Mouse (Mus musculus) megakaryocyte, adult 5-6 weeks (primary cell): Measurements from ENCODE around the gene Slc16a6. TPM values are rescaled to one million over a fixed set of nuclear protein-coding genes. Genes with fewer than 3 reads are reported as not detected.

Source experiments
- ATAC-seq: 2 replicates; pipeline ENCODE4 v1.8.0; 2016; ENCODE audit warnings: mild to moderate bottlenecking, inconsistent platforms; ENCODE audit not compliant: poor library complexity, severe bottlenecking
- total RNA-seq, 2 experiments: library from RNA; stranded (forward) in 1 of 2; stranded (reverse) in 1 of 2; fragments of 153-499, 151-499 nt in 1 of 2; fragments of 221-1000, 200-1000 nt in 1 of 2; gene quantifications; 2 replicates each; pipeline versions ENCODE4 v1.2.3 to v1.2.4; 2015 to 2017

Gene Slc16a6
- total RNA-seq, 2 experiments from 2014 or later, result 10.5 to 27.4 TPM

DNA sequence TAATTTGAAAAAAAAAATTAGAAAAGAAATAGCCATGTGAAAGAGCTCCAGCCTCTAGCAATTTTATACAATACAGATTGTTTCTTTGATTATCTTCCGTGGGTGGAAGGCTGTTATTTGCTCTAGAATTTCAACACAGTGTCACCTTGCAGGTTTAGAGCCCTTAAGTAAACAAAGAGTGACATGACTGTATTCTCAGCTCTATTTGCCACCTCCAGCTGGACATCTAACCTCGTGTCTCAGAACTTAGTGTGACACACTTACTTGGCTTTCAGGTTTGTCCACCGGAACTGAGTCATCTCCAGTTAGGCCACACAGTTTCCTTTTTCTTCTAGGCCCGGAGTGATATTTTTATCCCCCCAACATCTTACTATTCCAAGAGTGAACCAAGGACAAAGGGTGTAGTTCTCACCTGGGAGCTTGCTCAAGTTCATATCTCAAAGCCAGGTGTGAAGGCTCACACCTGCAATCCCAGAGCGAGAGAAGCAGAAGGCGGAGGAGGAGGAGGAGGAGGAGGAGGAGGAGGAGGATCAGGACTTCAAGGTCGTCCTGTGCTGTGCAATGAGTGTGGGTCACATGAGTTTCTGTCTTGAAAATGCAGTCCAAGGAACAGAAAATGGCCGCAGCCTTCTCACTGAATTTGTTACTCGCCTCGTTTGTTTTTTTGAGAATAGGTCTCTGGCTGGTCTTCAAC, 14.7 kb upstream of the Slc16a6 start:
- peak; percentile 66 for ATAC-seq

DNA sequence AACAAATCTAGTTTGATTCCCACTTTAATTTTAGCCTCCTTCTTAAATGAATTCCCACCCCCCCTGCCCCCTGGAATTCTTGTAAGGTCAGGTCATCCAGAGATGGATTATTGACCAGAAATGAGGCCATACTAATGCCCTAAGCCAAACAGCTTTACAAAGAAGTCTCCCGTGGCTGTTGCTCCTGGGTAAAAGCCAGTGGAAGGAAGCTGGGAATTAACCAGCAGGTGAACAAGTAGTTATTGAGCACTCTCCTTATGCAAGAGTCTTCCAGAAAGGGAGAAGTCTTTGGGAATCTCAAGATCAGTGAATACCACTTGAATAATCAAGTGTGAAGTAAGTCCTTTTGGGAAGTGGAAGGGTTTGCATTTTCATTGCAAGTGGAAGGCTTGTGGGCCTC, 13.7 kb upstream of the Slc16a6 start:
- ATAC-seq, result no peak

DNA sequence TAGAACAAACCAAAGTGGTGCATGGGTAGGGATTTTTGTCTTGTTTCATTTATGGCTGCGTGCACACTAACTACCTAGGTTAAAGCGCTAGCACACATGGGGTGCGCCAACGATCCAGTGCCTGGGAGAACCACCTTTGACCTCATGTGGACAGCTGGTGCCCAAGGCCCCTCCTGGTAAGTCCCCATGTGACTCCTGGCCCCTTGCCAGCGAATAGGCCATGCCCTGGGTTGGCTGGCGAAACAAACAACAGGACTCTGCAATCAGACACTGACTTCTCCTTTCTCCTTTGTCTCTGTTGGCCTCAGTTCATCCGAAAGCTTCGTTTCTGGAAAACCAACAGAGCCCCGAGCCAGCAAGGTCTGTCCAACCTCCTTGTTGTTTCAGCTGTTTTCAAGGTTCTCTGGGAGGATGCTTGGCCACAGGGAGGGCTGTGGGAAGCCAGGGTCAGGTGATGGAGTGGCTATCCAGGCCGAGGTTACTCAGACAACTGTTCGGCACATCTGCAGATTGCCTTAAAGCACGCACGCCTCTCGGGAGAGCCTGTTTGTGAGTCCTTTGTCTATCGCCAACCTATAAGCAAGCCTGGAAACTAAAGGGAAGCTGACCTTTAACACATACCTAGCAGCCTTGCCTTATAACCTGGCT, 12.1 kb upstream of the Slc16a6 start:
- ATAC-seq, result peak; percentile 57

DNA sequence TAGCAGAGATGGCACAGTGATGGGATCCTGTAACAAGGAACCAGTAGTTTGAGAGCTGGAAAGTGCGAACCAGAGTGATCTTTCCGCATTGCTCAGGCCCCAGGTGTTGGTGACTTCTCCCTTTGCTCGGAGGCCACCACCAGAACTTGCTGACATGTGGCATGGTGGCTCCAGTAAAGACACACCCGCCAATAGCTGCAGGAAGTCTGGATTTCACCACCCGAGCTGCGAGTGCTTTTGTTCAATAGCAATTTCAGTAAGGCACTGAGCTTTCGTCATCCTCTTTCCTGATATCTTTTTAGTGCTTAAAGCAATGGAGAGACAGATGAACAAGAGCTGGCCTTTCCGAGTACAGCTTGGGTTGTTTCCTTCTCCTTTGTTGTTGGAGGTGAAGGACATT, 7.0 kb upstream of the Slc16a6 start:
- ATAC-seq, result peak; percentile 79

DNA sequence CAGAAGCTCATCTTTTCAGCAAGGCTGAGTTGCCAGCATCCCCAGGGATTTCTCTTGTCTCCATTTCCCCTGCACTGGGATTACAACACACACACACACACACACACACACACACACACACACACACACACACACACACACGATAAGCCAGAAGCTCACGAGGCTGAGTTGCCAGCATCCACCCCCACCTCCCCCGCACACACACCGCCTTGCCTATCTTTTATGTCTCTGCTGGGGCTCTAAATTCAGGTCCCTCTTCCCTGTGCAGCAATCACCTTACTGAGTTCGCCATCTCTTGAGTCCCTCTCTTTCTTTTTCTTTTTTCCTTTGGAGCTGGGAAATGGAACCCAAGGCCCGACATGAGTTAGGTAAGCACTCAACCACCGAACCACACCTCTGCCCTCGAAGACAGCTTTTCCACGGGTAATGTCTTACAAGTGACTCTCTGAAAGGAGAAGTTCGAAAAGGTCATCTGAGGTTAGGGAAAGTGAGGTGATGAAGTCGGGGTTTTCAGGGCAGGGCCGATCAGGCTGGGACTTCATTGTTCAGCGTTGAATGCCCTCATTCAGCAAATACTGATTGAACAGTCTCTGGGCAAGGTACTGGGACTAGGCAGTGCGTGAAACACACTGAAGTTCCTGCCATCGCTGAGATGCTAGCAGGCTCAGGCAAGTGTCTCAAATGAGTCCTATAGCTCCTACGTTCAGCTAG, 6.3 kb upstream of the Slc16a6 start:
- peak; percentile 81 for ATAC-seq

DNA sequence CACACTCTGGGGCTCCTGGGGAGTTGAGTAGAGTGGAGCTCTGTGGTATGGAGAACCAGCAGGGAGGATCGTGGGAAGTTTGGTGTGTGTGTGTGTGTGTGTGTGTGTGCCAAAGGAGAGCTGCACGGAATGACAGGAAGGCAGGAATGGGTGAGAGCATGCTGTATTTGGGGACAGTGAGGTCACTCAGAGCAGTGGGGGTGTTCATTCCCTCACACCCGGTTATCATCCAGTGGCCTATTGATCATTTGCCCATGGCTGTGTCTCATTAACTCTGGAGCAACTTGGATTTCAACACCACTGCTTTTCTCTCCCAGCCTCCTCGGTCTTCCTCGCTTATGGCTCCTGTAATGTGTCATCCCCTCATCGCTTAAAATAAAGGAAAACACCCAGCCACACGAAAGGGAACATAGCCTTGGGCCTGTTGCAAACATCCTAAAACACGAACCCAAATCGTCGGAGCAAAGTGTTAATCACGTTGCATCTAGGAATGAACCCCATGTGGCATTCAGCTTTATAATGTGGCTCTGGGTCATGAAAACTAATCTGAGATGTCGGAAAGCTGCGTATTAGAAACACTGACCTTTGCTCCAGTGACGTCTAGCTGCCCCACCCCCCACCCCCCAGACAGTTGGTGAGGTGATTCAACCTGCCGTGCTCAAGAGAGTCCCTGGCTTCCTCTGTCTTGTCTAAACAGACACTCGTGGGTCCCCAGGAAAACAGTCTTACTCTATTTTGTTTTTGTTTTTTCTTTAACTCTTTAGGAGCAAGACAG, 4.4 kb upstream of the Slc16a6 start:
- ATAC-seq, result no peak

DNA sequence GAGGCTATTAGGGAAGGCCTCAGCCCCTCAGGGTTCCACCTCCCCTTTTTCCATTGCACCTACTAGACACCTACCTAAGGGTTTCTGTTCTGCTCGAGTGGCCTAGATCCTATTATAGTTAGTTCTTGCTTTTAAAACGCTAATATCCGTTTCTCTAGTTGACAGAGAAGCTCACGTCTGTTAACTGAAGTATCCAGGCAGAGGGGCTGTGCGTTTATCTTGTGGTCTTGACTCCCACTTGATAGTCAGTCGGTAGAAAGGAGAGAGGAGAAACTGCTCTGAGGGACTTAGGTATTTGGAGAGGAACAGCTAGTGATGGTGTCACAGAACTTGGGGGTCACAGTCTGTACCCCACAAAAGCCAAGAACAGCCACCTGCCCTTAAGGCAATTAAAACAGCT, 3.3 kb upstream of the Slc16a6 start:
- ATAC-seq, result no peak

DNA sequence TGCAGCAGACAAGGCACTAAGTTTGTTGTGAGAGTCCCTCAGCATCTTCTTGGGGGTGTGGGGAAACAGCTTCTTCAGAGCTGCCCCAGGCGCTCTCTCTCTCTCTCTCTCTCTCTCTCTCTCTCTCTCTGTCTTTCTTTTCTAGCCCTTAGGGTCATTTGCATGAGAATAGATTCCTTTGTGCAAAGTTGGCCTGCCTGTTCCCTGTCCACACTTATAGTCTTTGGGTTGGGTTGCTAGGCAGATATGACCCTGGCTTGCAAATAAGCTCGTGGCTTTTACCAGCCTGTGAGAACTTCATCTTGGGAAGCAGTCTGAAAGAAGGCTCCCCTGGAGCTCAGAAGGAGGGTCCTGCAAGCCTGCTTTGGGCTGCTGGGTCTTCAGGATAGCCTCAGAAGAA, 2.8 kb upstream of the Slc16a6 start:
- ATAC-seq, result no peak

DNA sequence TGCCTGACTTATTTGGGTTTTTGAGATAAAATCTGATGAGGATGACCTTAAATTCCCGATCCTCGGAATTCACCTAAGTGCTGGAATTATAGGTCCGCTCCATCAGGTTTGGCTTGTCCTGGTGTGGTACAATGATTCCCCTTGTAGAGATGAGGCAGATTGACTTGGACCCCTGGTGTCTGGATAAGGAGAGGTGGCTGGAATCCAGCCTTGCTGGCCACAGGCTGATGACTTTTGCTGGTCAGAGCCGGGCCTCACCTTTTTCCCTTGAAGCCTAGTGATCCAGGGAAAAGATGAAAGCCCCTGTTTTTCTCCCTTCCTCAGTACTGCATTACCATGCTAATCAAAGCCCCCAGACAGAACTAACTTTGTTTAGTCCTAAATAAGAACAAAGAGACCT, 2.3 kb upstream of the Slc16a6 start:
- no peak for ATAC-seq

DNA sequence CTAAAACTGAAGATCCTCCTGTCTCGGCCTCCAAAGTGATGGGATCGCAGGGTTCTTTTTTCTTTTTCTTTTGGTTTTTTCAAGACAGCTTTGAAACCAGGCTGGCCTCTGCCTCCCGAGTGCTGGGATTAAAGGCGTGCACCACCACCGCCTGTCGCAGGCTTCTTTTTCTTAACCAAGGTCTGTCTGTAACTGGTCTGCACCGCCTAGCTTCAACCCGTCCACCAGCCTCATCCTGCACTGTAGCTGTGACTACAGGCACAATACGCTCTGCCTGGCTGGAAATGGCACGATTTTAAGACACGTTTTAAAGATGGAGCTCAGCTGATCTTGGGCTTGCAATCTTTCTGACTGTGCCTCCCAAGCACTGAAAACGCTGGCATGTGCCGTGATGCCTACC, 1.4 kb upstream of the Slc16a6 start:
- no peak for ATAC-seq

DNA sequence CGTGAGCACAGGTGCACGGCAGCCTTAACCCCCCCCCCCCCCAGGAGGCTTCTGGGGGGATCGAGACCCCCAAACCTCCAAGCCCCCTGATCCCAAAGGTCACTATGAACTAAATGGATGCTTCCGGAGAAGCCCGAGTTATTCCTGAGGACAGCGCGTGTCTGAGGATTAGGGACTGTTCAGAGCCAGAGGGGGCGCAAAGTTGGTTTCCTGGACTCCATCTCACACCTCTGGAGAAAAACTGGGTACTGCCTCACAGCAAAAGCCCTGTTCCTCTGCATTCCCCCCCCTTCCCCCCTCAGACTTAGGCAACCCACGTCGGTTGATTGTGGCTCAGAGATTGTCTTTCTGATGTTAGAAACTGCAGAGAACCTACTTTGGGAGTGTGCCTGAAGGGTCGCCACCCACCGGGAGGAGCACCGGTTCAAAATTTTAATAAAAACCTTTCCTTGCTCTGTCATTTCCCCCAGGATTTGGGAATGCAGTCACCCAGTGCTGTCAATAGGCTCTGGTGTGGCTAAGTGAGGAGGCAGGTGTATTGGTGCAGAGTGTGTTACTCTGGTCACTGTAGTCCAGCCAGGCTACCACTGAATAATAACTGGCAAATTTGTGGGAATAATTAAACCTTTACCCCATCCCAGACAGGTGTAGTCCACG, 816 bp upstream of the Slc16a6 start:
- 0 out of 2 replicates have a peak, but pooled peaks have one; percentile 8 for ATAC-seq

DNA sequence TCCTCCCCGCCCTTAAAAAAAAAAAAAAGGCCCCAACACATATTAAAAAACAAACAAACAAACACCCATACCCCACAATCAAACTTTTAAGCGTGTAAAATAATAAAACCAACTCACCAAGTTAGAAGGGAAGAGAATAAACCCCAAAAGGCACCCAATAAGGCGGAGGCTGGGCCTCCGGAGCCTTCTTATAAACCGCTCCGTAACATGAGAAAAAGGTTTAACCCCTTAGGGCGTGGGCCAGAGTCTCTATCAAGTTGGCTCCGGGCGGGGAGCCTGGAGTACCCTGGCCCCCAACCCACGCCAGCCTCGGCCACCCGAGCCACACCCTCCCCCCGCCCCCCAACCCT, 602 bp downstream of the Slc16a6 start:
- no peak for ATAC-seq

DNA sequence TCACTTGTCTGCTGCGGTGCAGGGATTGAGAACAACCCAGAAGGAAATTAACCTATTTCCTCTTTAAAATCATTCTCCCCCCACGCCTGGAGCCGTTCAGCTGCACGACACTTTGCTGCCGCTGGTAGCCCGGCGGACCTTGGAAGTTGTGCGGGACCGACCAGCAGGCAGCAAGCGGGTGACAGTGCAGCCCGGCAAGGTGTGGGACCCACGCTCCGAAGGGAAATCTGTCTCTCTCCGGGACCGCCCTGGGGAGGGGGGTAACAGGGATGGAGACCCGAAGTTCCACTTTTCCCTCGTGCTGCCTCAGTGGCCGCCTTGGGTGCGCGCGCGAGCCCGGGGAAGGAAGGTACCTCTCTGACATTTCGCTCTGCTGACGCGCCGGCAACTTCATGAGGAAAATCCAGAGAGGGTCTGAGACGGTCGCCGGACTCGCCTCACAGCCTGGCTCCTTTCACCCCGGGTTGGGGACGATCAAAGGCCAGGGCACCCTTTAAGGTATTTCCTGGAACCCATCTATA, 1.2 kb downstream of the Slc16a6 start:
- peak; percentile 27 for ATAC-seq

DNA sequence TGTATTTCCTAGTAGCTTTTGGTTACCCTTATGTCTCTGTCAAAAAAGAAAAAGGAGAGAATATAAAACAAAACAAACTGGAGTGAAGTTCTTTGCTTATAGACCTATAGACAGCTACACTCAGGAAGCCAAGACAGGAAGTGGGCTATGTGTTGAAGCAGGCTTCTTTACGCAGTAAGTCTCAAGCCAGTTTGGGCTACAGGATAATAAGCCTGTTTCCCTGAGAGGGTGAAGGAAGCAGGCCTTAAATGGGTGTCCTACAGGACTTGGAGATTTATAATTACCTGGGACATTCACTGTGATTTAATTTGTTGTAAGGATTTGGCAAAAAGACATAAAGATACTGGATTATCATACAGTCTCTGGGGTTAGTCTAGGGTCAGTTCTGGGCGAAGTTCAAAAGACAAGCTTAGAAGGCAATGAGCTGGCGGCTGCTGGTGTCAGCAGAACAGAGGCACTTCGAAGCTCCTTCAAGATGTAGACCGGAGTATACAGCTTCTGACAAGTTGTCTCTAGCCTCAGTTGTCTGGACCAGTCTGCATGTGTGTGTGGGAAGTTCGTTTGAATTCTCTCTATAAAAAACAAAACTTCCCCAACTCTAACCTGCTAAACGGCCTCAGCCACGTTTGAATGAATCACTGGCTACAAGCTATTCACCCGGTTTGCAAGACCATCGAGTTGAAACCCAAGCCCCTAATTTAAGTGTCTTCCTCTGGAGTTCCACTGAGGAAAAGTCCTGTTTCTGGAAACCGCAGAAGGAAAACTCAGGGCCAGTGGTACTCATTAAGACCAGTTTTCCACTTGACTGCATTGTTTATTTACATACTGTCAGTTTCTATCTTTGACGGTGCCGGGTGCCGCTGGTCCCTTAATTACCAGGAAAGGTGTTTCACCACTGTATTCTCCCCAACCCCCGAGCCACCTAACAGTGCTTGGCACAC, 2.2 kb downstream of the Slc16a6 start:
- ATAC-seq, result no peak

DNA sequence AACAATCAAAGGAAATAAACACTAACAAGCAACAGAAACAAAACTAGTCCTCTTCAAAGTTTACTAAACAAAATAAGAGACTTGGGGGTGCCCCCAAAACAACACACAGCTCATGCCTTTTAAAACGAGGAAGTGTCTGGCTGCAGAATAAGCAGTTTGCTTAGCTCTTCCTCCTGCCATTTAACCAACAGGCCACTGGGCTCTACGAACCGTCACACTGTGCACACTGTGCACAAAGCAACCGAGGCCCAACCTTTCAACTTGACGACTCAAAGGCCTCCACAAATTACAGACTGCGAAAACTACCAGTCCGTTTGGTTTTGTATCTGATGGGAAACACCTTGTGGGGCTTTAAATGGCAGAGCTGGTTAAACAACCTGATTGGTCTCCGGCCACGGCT, 3.2 kb downstream of the Slc16a6 start:
- 0 out of 2 replicates have a peak, but pooled peaks have one; percentile 11 for ATAC-seq

DNA sequence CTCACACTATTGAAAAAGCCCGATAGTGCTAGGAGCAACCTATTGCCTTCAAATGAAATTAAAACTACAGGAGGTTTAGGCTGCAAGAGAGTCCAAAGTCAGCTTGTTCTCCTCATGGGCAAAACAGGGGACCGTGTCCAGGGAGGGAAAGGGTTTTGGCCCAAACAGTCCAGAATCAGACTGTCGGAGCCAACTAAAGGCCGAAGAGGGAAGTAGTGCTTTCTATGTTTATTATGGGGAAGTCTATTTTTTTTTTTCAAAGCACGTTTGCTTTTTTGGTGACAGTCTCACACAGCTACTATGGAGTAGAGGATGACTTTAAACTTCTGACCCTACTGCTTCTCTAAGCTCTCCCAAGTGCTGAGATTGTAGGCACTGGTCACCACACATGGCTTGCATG, 5.3 kb downstream of the Slc16a6 start:
- peak; percentile 23 for ATAC-seq

DNA sequence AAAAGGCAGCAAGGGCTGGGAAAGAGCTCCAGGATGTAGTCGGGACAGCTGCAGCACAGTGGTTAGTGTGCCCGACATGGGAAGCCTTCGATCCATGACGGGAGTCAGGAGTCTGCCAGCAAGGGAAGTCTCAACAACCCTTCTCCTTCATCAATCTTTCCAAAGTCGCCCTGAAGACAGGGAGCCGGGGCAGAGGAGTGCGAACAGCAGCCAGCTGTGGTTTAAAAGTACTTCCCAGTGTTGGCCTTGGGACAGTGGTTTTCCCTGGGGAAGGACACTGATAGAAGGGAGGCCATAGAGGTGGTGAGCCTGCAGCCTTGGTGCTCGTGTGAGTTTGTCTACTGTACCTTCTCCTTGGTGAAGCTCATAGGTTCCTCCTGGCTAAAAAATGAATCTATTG, 6.4 kb downstream of the Slc16a6 start:
- no peak for ATAC-seq

DNA sequence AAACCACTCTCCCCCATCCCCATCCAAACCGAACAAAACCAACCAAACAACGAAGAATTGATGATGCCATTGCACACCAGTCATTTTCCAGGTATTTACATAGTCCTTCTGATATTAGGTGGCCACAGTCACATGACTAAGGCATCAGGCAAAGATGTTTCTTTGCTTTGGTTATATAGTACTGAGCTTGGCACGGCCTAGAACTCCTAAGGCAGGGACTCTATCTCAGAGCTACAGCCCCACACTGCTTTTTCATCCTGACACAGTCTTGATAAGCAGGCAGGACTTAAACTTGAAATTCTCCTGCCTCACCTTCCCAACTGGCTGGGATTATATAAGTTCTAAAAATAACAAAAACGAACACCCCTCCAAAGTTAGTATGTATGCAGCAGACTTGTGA, 8.3 kb downstream of the Slc16a6 start:
- ATAC-seq, result no peak

DNA sequence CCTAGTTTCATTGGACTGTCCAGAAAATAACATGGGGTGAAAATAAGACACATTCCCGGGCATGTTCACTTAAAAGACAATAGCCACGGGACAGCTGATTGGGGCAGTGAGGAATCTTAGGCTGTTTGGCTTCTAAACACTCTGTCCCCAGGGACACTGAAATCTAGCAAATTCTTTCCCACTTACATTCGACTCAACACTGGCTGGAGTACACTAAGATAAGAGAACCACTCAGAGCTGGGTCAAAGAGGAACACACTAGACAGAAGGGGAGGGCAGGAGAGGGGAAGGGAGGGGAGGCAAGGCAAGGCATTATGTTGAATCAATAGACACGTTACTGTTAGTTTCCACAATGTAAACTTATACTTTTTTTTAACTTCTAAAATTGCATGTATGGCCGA, 12.8 kb downstream of the Slc16a6 start:
- no peak for ATAC-seq

DNA sequence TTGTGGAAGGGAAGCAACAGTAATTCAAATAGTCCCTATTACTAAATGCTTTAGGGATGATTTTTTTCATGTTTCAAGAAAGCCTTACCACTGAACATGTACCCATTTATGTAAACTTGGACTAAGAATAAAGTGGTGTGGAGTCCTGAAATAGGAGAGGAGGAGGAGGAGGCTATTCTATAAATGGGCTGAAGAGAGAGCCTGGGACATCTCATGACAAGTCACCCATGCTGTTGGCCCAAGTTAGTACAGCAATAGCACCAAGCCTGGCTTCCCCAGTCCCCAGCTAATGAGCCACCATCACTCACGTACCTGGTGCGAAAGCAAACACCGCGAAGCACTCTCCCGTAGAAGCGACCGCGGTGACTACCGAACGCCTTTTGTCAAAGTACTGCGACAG, 15.2 kb downstream of the Slc16a6 start:
- no peak for ATAC-seq
